Mouse (Mus musculus): Measurements from ENCODE around the gene Rilp. TPM values are rescaled to one million over a fixed set of nuclear protein-coding genes. Genes with fewer than 3 reads are reported as not detected.

The Rilp gene
- polyA plus RNA-seq, 1 experiment from 2014 or later: 1.4 TPM

GRCm38 (mm10) chr11:75560530-75561409 is 50.9 kb downstream of the Rilp start:
- Histone ChIP-seq H3K4me2 (no peak overlapping the region), H3K4me1 (replicated peaks) (peaks cover 33% of the 10 kb centered on the region), H3K9me3 (replicated peaks) (peaks cover 3% of the 10 kb centered on the region; the same call in 1 of the 2 replicates), H3K27me3 (no peaks in the 10 kb centered on the region), H3K36me3 (peaks cover 3% of the 10 kb centered on the region; the same call in 1 of the 2 replicates), H3K27ac (no peak overlapping the region), H3K4me3 (replicated peaks) (no peak overlapping the region), H3K9ac (no peak overlapping the region)
- DNase-seq (no peak), ATAC-seq (ENCODE audit: low read depth) (no peak)
- 65% methylated on average over 14 of the region's 14 CpGs for WGBS (ENCODE audit: insufficient replicate concordance)

GRCm38 (mm10) chr11:75561410-75561791 is 51.5 kb downstream of the Rilp start:
- Histone ChIP-seq H3K4me3 (replicated peaks) (no peak overlapping the region), H3K4me1 (replicated peaks) (peaks cover 36% of the 10 kb centered on the region), H3K9ac (no peak overlapping the region), H3K27ac (no peak overlapping the region), H3K4me2 (no peak overlapping the region), H3K36me3 (peaks cover 3% of the 10 kb centered on the region; the same call in 1 of the 2 replicates), H3K27me3 (no peaks in the 10 kb centered on the region), H3K9me3 (replicated peaks) (peaks cover 3% of the 10 kb centered on the region; the same call in 1 of the 2 replicates)
- DNase-seq (no peak), ATAC-seq (ENCODE audit: low read depth) (no peak)
- 63% methylated on average over 5 of the region's 5 CpGs for whole genome bisulfite sequencing (ENCODE audit: insufficient replicate concordance)

MicroRNA genes within 50 kb of the gene (microRNA counts, 519-probe panel; counts per million panel counts)
- 7,061 counts per million, percentile 90 among the panel's probes with 10 or more counts for microRNA mmu-miR-22

Small RNA genes lying within 50 kb of the gene (microRNA-seq; reads per million reads assigned to microRNA genes)
- gene Mir22 (13,202 reads per million, percentile 96 among the genes with 10 or more reads in this experiment), gene Mir3971 (not detected)

Other genes with a start within 250 kb of the Rilp start
- gene Rpa1, start 161.8 kb upstream of the Rilp start, polyA plus RNA-seq (2015; fragmentation: Nextera tagmentation; extraction: Ambion mirVana): 113 and 137 TPM in 2 replicates
- 5.1 and 6.6 TPM in 2 replicates for gene Smyd4, start 161.7 kb upstream of the Rilp start, polyA plus RNA-seq (2015; fragmentation: Nextera tagmentation; extraction: Ambion mirVana)
- 179 and 181 TPM in 2 replicates for gene Serpinf1, start 87.4 kb upstream of the Rilp start, polyA plus RNA-seq (2015; fragmentation: Nextera tagmentation; extraction: Ambion mirVana)
- gene Serpinf2, start 70.5 kb upstream of the Rilp start, polyA plus RNA-seq (2015; fragmentation: Nextera tagmentation; extraction: Ambion mirVana): 372 and 430 TPM in 2 replicates
- 18.5 and 21.3 TPM in 2 replicates for gene Wdr81, start 55.4 kb upstream of the Rilp start, polyA plus RNA-seq (2015; fragmentation: Nextera tagmentation; extraction: Ambion mirVana)
- 18.7 and 18.8 TPM in 2 replicates for gene Tlcd2, start 48.4 kb upstream of the Rilp start, polyA plus RNA-seq (2015; fragmentation: Nextera tagmentation; extraction: Ambion mirVana)
- 28.2 and 31.5 TPM in 2 replicates for gene Prpf8, start 23.3 kb upstream of the Rilp start, polyA plus RNA-seq (2015; fragmentation: Nextera tagmentation; extraction: Ambion mirVana)
- gene Scarf1, start 3.4 kb downstream of the Rilp start, polyA plus RNA-seq (2015; fragmentation: Nextera tagmentation; extraction: Ambion mirVana): 2.6 and 3.0 TPM in 2 replicates
- 3.7 and 5.9 TPM in 2 replicates for gene Slc43a2, start 21.6 kb downstream of the Rilp start, polyA plus RNA-seq (2015; fragmentation: Nextera tagmentation; extraction: Ambion mirVana)
- 33.2 and 38.3 TPM in 2 replicates for gene Pitpna, start 78.0 kb downstream of the Rilp start, polyA plus RNA-seq (2015; fragmentation: Nextera tagmentation; extraction: Ambion mirVana)
- gene Inpp5k, start 120.9 kb downstream of the Rilp start, polyA plus RNA-seq (2015; fragmentation: Nextera tagmentation; extraction: Ambion mirVana): 12.9 and 13.9 TPM in 2 replicates
- gene Myo1c, start 140.4 kb downstream of the Rilp start, polyA plus RNA-seq (2015; fragmentation: Nextera tagmentation; extraction: Ambion mirVana): 18.3 and 23.0 TPM in 2 replicates
- gene Crk, start 169.2 kb downstream of the Rilp start, polyA plus RNA-seq (2015; fragmentation: Nextera tagmentation; extraction: Ambion mirVana): 37.1 and 41.6 TPM in 2 replicates
- 325 and 423 TPM in 2 replicates for gene Ywhae, start 222.8 kb downstream of the Rilp start, polyA plus RNA-seq (2015; fragmentation: Nextera tagmentation; extraction: Ambion mirVana)